Mouse (Mus musculus) liver, adult (tissue): ENCODE data around the gene Gen1.
A peak's percentile ranks its signal among the peaks of the same experiment; 100 is the strongest.

Experiments
- GATA4 ChIP-seq: IDR thresholded peaks from 2 replicates; pipeline ENCODE4 v1.6.1; 2014; ENCODE audit warnings: mild to moderate bottlenecking, low read length; ENCODE audit not compliant: insufficient replicate concordance

Gen1 gene

GRCm38 (mm10) chr12:11250322-11250721 is 15.3 kb downstream of the Gen1 start:
- TF ChIP-seq GATA4: no peak

GRCm38 (mm10) chr12:11247460-11247859 is 18.1 kb downstream of the Gen1 start:
- no peak for TF ChIP-seq GATA4

- TF ChIP-seq GATA4: no peak
Measured at GRCm38 (mm10) chr12:11235996-11236395, 29.6 kb downstream of the Gen1 start.

GRCm38 (mm10) chr12:11230267-11230666 is 35.3 kb downstream of the Gen1 start:
- no peak for TF ChIP-seq GATA4

GRCm38 (mm10) chr12:11226529-11227268 is 38.9 kb downstream of the Gen1 start:
- TF ChIP-seq GATA4: peak; percentile 56; the same call in 1 of the 2 replicates

- TF ChIP-seq GATA4: no peak
Measured at GRCm38 (mm10) chr12:11226123-11226522, 39.5 kb downstream of the Gen1 start.

- no peak for TF ChIP-seq GATA4
Measured at GRCm38 (mm10) chr12:11224722-11225121, 40.9 kb downstream of the Gen1 start.

- TF ChIP-seq GATA4: no peak
Measured at GRCm38 (mm10) chr12:11223090-11223489, 42.5 kb downstream of the Gen1 start.

- TF ChIP-seq GATA4: no peak
Measured at GRCm38 (mm10) chr12:11222566-11222965, 43.0 kb downstream of the Gen1 start.

GRCm38 (mm10) chr12:11221524-11222330 is 43.9 kb downstream of the Gen1 start:
- no peak; the same call in 1 of the 2 replicates for TF ChIP-seq GATA4

GRCm38 (mm10) chr12:11217726-11218250 is 47.8 kb downstream of the Gen1 start:
- TF ChIP-seq GATA4: no peak

GRCm38 (mm10) chr12:11216454-11216853 is 49.1 kb downstream of the Gen1 start:
- TF ChIP-seq GATA4: no peak

GRCm38 (mm10) chr12:11215555-11215954 is 50.0 kb downstream of the Gen1 start:
- no peak for TF ChIP-seq GATA4

GRCm38 (mm10) chr12:11214776-11215175 is 50.8 kb downstream of the Gen1 start:
- no peak for TF ChIP-seq GATA4

GRCm38 (mm10) chr12:11212881-11213280 is 52.7 kb downstream of the Gen1 start:
- no peak for TF ChIP-seq GATA4

GRCm38 (mm10) chr12:11210361-11210760 is 55.2 kb downstream of the Gen1 start:
- TF ChIP-seq GATA4: no peak

GRCm38 (mm10) chr12:11209636-11210035 is 56.0 kb downstream of the Gen1 start:
- TF ChIP-seq GATA4: no peak

GRCm38 (mm10) chr12:11208872-11209271 is 56.7 kb downstream of the Gen1 start, which contains the start of gene Msgn1:
Gene Msgn1 (minus strand): TSS chr12:11208972.
- TF ChIP-seq GATA4: no peak
